Mouse (Mus musculus) lung, adult 2 months (tissue): ENCODE measurements around the gene Ankrd16. TPM values are rescaled to one million over a fixed set of nuclear protein-coding genes. Genes with fewer than 3 reads are reported as not detected.

Source experiments
- DNase-seq: peaks from one replicate; pipeline ENCODE4 v3.0.0; 2022
- H3K4me1 ChIP-seq: fragments of 200-500 bp; 2 replicates; pipeline ENCODE4 v1.6.1; 2011; ENCODE audit warnings: low read length; ENCODE audit not compliant: control insufficient read depth, insufficient read depth
- H3K4me3 ChIP-seq: fragments of 200-500 bp; replicated peaks from 2 replicates; pipeline ENCODE3; 2011; ENCODE audit warnings: low read depth, mild to moderate bottlenecking, control low read depth, low read length; ENCODE audit errors: extremely low read depth
- CTCF ChIP-seq: fragments of 200-500 bp; IDR thresholded peaks from 2 replicates; pipeline ENCODE4 v1.5.1; 2011; ENCODE audit warnings: mild to moderate bottlenecking, low read length, control low read depth; ENCODE audit not compliant: insufficient read depth
- POLR2A ChIP-seq: fragments of 200-500 bp; IDR thresholded peaks from 2 replicates; pipeline ENCODE4 v1.6.1; 2011; ENCODE audit warnings: low read depth, mild to moderate bottlenecking, control low read depth, low read length, borderline replicate concordance; ENCODE audit errors: extremely low read depth
- WGBS: fragments of 180-500 bp; shearing (Covaris S2); methylation state at CpG from one replicate; pipeline ENCODE4 v1.1.7; 2018; 5-methylcytosine and 5-hydroxymethylcytosine counted together
- polyA plus RNA-seq: library from polyadenylated mRNA; depleted of rRNA; stranded (reverse); fragments of >200 nt; gene quantifications from 2 replicates; pipeline ENCODE4 v1.2.3, GENCODE M21; 2012; rRNA removed

Ankrd16 gene
- 41.7 and 53.1 TPM in 2 replicates for polyA plus RNA-seq

GRCm38 (mm10) chr2:11777091-11778068 lies at the start of gene Ankrd16, which contains the start of gene Fbh1:
Gene Ankrd16 (plus strand): TSS chr2:11777876.
Gene Fbh1 (minus strand): TSS chr2:11777582.
- TF ChIP-seq CTCF (no peak), POLR2A (peak; percentile 57; the same call in 1 of the 2 replicates)
- DNase-seq: peak; percentile 100
- Histone ChIP-seq H3K4me1 (peaks cover 3% of the 10 kb centered on the region), H3K4me3 (peak within 1 kb of the TSS; percentile 91)
- WGBS: under 1% methylated on average over 73 of the region's 73 CpGs

GRCm38 (mm10) chr2:11729091-11729490 lies 48.6 kb upstream of the Ankrd16 start:
- Histone ChIP-seq H3K4me1 (no peaks in the 10 kb centered on the region), H3K4me3 (no peak overlapping the region)
- no peak for TF ChIP-seq CTCF
- no peak for TF ChIP-seq POLR2A
- DNase-seq: no peak
- 67% methylated on average over 3 of the region's 3 CpGs for WGBS

GRCm38 (mm10) chr2:11732978-11733377 lies 44.7 kb upstream of the Ankrd16 start:
- TF ChIP-seq POLR2A: no peak
- TF ChIP-seq CTCF: no peak
- no peak for DNase-seq
- no peak overlapping the region for H3K4me3 ChIP-seq
- 71% methylated on average over 5 of the region's 5 CpGs for WGBS
- H3K4me1 ChIP-seq: no peaks in the 10 kb centered on the region

DNA sequence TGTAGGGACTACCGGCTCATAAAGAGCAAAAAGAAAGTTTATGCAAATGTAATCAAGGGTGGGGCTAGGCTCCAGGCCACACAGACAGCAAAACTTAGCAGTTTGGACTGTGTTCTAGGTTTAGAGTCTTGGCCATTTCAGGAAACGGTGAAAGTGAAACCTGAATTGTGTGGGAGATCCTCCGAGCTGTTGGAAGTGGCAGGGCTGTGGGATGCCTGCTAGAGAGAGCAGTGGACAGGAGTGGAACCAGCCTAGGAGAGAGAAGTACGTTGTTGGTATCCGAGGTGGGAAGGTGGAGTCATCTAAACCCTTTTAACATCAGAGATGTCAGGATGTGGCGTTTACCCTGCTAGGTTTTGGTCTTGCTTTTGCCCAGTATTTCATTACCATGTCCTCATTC lies 41.8 kb upstream of the Ankrd16 start:
- TF ChIP-seq POLR2A: no peak
- TF ChIP-seq CTCF: no peak
- Histone ChIP-seq H3K4me1 (no peaks in the 10 kb centered on the region), H3K4me3 (no peak overlapping the region)
- WGBS: 83% methylated on average over 6 of the region's 6 CpGs
- DNase-seq: no peak

GRCm38 (mm10) chr2:11738794-11739193 lies 38.9 kb upstream of the Ankrd16 start:
- TF ChIP-seq CTCF (no peak), POLR2A (no peak)
- WGBS: 96% methylated on average over 3 of the region's 3 CpGs
- Histone ChIP-seq H3K4me3 (no peak overlapping the region), H3K4me1 (no peaks in the 10 kb centered on the region)
- DNase-seq: no peak

DNA sequence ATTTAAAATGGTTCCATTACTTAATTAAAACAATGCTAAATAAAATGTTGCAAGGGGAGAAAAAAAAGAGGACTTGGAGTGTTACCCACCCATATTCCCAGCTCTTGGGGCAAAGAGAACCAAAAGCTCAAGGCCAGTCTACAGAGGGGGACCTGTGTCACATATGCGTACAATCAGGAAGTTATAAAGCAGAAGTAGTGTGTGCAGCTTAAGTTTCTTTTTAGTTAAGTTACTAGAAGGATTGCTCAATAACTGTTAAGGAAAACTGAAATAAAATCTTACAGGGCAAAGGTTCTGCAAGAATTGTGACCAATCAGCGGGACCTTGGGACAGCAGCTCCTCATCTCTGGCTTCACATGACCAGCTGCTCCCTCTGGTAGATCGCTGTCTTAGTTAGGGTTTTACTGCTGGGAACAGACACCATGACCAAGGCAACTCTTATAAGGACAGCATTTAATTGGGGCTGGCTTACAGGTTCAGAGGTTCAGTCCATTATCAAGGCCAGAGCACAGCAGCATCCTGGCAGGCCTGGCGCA lies 38.1 kb upstream of the Ankrd16 start:
- no peak overlapping the region for H3K4me3 ChIP-seq
- WGBS: 85% methylated on average over 4 of the region's 4 CpGs
- TF ChIP-seq CTCF: no peak
- no peak for TF ChIP-seq POLR2A
- no peak for DNase-seq
- H3K4me1 ChIP-seq: no peaks in the 10 kb centered on the region

GRCm38 (mm10) chr2:11762541-11762940 lies 15.1 kb upstream of the Ankrd16 start:
- H3K4me3 ChIP-seq: no peak overlapping the region
- WGBS: 94% methylated on average over 4 of the region's 4 CpGs
- TF ChIP-seq POLR2A (no peak), CTCF (no peak)
- DNase-seq: no peak
- H3K4me1 ChIP-seq: no peaks in the 10 kb centered on the region

DNA sequence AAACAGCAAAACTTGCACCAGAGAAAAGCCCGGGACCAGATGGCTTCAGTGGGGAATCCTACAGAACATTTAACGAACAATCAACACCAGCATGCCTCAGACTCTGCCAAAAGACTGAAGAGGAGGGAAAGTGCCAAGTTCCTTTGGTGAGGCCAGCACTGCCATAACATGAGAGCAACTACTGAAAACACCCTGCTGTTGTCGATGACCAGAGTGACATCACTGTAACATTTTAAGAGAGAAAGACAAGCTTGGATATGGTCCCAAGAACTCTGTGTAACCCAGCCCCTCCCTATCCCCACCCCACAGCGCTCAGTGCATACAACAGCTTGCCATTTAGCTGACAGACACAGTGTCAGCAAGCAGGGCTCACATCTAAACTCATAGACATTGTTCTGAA lies 12.0 kb upstream of the Ankrd16 start:
- no peak for TF ChIP-seq CTCF
- no peak for TF ChIP-seq POLR2A
- H3K4me1 ChIP-seq: no peaks in the 10 kb centered on the region
- WGBS: 56% methylated on average over 4 of the region's 4 CpGs
- no peak overlapping the region for H3K4me3 ChIP-seq
- DNase-seq: no peak

DNA sequence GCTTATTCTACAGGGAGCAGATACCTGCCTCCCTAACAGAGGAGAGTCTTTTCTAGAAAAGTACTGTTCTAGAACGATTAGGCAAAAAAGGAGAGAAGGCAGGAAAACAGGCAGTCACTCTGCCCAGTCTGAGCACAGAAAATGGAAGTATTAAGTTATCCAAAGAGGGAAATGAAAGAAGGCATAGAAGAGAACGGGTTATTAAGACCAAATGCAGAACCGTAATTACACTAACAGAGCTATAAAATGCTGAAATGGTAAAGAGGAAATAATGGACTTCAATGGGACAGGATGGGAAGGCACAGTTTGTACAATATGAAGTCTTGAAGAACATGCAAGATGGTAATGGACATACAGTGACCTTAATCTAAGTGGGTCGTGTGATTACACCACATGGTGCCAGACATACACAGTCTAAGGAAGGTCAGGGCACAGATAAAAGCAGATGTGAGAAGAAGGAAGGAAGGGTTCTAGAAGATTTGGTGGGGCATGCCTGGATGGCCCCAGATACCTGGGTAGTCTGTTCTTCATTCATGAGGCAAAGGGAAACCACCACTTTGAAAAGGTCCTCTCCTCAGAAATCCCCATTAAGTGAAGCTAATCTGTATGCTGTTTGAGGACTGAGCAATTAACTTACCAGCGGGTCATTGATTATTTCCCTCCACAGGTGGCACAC lies 11.1 kb upstream of the Ankrd16 start:
- Histone ChIP-seq H3K4me1 (no peaks in the 10 kb centered on the region), H3K4me3 (no peak overlapping the region)
- WGBS: 72% methylated on average over 5 of the region's 5 CpGs
- no peak for DNase-seq
- no peak for TF ChIP-seq CTCF
- no peak for TF ChIP-seq POLR2A
